Mouse (Mus musculus): ENCODE data around the gene Otop1. TPM values are rescaled to one million over a fixed set of nuclear protein-coding genes. Genes with fewer than 3 reads are reported as not detected.

Gene Otop1
- not detected in 2 replicates for polyA plus RNA-seq (2015; fragmentation: Nextera tagmentation; extraction: Ambion mirVana)

GRCm38 (mm10) chr5:38275771-38276170 is at the start of gene Otop1:
Gene Otop1 (plus strand): TSS chr5:38275972.
- Histone ChIP-seq H3K27me3 (ENCODE audit: control insufficient read depth, insufficient read depth, low read length) (peaks cover 39% of the 10 kb centered on the region), H3K4me1 (ENCODE audit: control insufficient read depth, insufficient read depth, low read length) (peaks cover 8% of the 10 kb centered on the region; the same call in 1 of the 2 replicates), H3K4me3 (replicated peaks; ENCODE audit: low read length) (no peak within 1 kb of the TSS), H3K9me3 (replicated peaks; ENCODE audit: control insufficient read depth, low read length) (no peaks in the 10 kb centered on the region), H3K9ac (ENCODE audit: low read length) (no peak within 1 kb of the TSS), H3K27ac (ENCODE audit: low read length) (no peak within 1 kb of the TSS), H3K36me3 (ENCODE audit: control insufficient read depth, insufficient read depth, low read length) (no peaks in the 10 kb centered on the region), H3K4me2 (ENCODE audit: low read depth, low read length) (no peak within 1 kb of the TSS)
- no peak for ATAC-seq (ENCODE audit: insufficient read depth, low FRiP score)
- WGBS = 11% methylated on average over 4 of the region's 4 CpGs

- no peak overlapping the region for H3K27ac ChIP-seq (ENCODE audit: low read length)
- no peak overlapping the region for H3K4me2 ChIP-seq (ENCODE audit: low read depth, low read length)
- H3K9me3 ChIP-seq (replicated peaks; ENCODE audit: control insufficient read depth, low read length) = no peaks in the 10 kb centered on the region
- peaks cover 13% of the 10 kb centered on the region; the same call in 1 of the 2 replicates for H3K36me3 ChIP-seq (ENCODE audit: control insufficient read depth, insufficient read depth, low read length)
- WGBS = 70% methylated on average over 4 of the region's 4 CpGs
- no peaks in the 10 kb centered on the region for H3K27me3 ChIP-seq (ENCODE audit: control insufficient read depth, insufficient read depth, low read length)
- no peaks in the 10 kb centered on the region for H3K4me1 ChIP-seq (ENCODE audit: control insufficient read depth, insufficient read depth, low read length)
- no peak overlapping the region for H3K4me3 ChIP-seq (replicated peaks; ENCODE audit: low read length)
- ATAC-seq (ENCODE audit: insufficient read depth, low FRiP score) = no peak
- no peak overlapping the region for H3K9ac ChIP-seq (ENCODE audit: low read length)
Measured at GRCm38 (mm10) chr5:38235422-38235821, 40.4 kb upstream of the Otop1 start.

GRCm38 (mm10) chr5:38236627-38237026 is 39.1 kb upstream of the Otop1 start:
- H3K4me2 ChIP-seq (ENCODE audit: low read depth, low read length) = no peak overlapping the region
- H3K4me3 ChIP-seq (replicated peaks; ENCODE audit: low read length) = no peak overlapping the region
- no peaks in the 10 kb centered on the region for H3K9me3 ChIP-seq (replicated peaks; ENCODE audit: control insufficient read depth, low read length)
- H3K9ac ChIP-seq (ENCODE audit: low read length) = no peak overlapping the region
- H3K4me1 ChIP-seq (ENCODE audit: control insufficient read depth, insufficient read depth, low read length) = no peaks in the 10 kb centered on the region
- no peak overlapping the region for H3K27ac ChIP-seq (ENCODE audit: low read length)
- H3K36me3 ChIP-seq (ENCODE audit: control insufficient read depth, insufficient read depth, low read length) = 0 out of 2 replicates have a peak, but pooled peaks cover 7% of the 10 kb centered on the region
- no peaks in the 10 kb centered on the region for H3K27me3 ChIP-seq (ENCODE audit: control insufficient read depth, insufficient read depth, low read length)
- no peak for ATAC-seq (ENCODE audit: insufficient read depth, low FRiP score)
- 89% methylated on average over 2 of the region's 2 CpGs for WGBS

- 34% methylated on average over 5 of the region's 5 CpGs for WGBS
- H3K4me3 ChIP-seq (replicated peaks; ENCODE audit: low read length) = no peak overlapping the region
- H3K27me3 ChIP-seq (ENCODE audit: control insufficient read depth, insufficient read depth, low read length) = no peaks in the 10 kb centered on the region
- no peak overlapping the region for H3K9ac ChIP-seq (ENCODE audit: low read length)
- H3K4me1 ChIP-seq (ENCODE audit: control insufficient read depth, insufficient read depth, low read length) = no peaks in the 10 kb centered on the region
- no peaks in the 10 kb centered on the region for H3K36me3 ChIP-seq (ENCODE audit: control insufficient read depth, insufficient read depth, low read length)
- no peak overlapping the region for H3K4me2 ChIP-seq (ENCODE audit: low read depth, low read length)
- H3K27ac ChIP-seq (ENCODE audit: low read length) = no peak overlapping the region
- ATAC-seq (ENCODE audit: insufficient read depth, low FRiP score) = peak; percentile 48; the same call in 1 of the 2 replicates
- no peaks in the 10 kb centered on the region for H3K9me3 ChIP-seq (replicated peaks; ENCODE audit: control insufficient read depth, low read length)
Measured at GRCm38 (mm10) chr5:38240727-38241472, 34.9 kb upstream of the Otop1 start.

GRCm38 (mm10) chr5:38241473-38241834 is 34.3 kb upstream of the Otop1 start:
- H3K27me3 ChIP-seq (ENCODE audit: control insufficient read depth, insufficient read depth, low read length) = no peaks in the 10 kb centered on the region
- H3K4me3 ChIP-seq (replicated peaks; ENCODE audit: low read length) = no peak overlapping the region
- no peak for ATAC-seq (ENCODE audit: insufficient read depth, low FRiP score)
- H3K27ac ChIP-seq (ENCODE audit: low read length) = no peak overlapping the region
- no peaks in the 10 kb centered on the region for H3K36me3 ChIP-seq (ENCODE audit: control insufficient read depth, insufficient read depth, low read length)
- no peak overlapping the region for H3K9ac ChIP-seq (ENCODE audit: low read length)
- 76% methylated on average over 3 of the region's 3 CpGs for WGBS
- H3K9me3 ChIP-seq (replicated peaks; ENCODE audit: control insufficient read depth, low read length) = no peaks in the 10 kb centered on the region
- no peak overlapping the region for H3K4me2 ChIP-seq (ENCODE audit: low read depth, low read length)
- no peaks in the 10 kb centered on the region for H3K4me1 ChIP-seq (ENCODE audit: control insufficient read depth, insufficient read depth, low read length)

- no peak for ATAC-seq (ENCODE audit: insufficient read depth, low FRiP score)
- H3K36me3 ChIP-seq (ENCODE audit: control insufficient read depth, insufficient read depth, low read length) = no peaks in the 10 kb centered on the region
- 81% methylated on average over 6 of the region's 6 CpGs for WGBS
Measured at GRCm38 (mm10) chr5:38241966-38242365, 33.8 kb upstream of the Otop1 start.

GRCm38 (mm10) chr5:38255195-38255594 is 20.6 kb upstream of the Otop1 start:
- Histone ChIP-seq H3K4me2 (ENCODE audit: low read depth, low read length) (no peak overlapping the region), H3K36me3 (ENCODE audit: control insufficient read depth, insufficient read depth, low read length) (no peaks in the 10 kb centered on the region), H3K4me1 (ENCODE audit: control insufficient read depth, insufficient read depth, low read length) (no peaks in the 10 kb centered on the region), H3K27me3 (ENCODE audit: control insufficient read depth, insufficient read depth, low read length) (no peaks in the 10 kb centered on the region), H3K9ac (ENCODE audit: low read length) (no peak overlapping the region), H3K9me3 (replicated peaks; ENCODE audit: control insufficient read depth, low read length) (no peaks in the 10 kb centered on the region), H3K4me3 (replicated peaks; ENCODE audit: low read length) (no peak overlapping the region), H3K27ac (ENCODE audit: low read length) (no peak overlapping the region)
- ATAC-seq (ENCODE audit: insufficient read depth, low FRiP score) = no peak
- 37% methylated on average over 4 of the region's 4 CpGs for WGBS

More at GRCm38 (mm10) chr5:38241966-38242365, 33.8 kb upstream of the Otop1 start:
- Histone ChIP-seq H3K27ac (ENCODE audit: low read length) (no peak overlapping the region), H3K4me1 (ENCODE audit: control insufficient read depth, insufficient read depth, low read length) (no peaks in the 10 kb centered on the region), H3K27me3 (ENCODE audit: control insufficient read depth, insufficient read depth, low read length) (no peaks in the 10 kb centered on the region), H3K4me2 (ENCODE audit: low read depth, low read length) (no peak overlapping the region), H3K9ac (ENCODE audit: low read length) (no peak overlapping the region), H3K9me3 (replicated peaks; ENCODE audit: control insufficient read depth, low read length) (no peaks in the 10 kb centered on the region), H3K4me3 (replicated peaks; ENCODE audit: low read length) (no peak overlapping the region)

- no peaks in the 10 kb centered on the region for H3K36me3 ChIP-seq (ENCODE audit: control insufficient read depth, insufficient read depth, low read length)
- no peak overlapping the region for H3K4me2 ChIP-seq (ENCODE audit: low read depth, low read length)
- 58% methylated on average over 3 of the region's 3 CpGs for WGBS
- no peak for ATAC-seq (ENCODE audit: insufficient read depth, low FRiP score)
- H3K4me1 ChIP-seq (ENCODE audit: control insufficient read depth, insufficient read depth, low read length) = no peaks in the 10 kb centered on the region
- no peak overlapping the region for H3K9ac ChIP-seq (ENCODE audit: low read length)
- no peaks in the 10 kb centered on the region for H3K27me3 ChIP-seq (ENCODE audit: control insufficient read depth, insufficient read depth, low read length)
- no peaks in the 10 kb centered on the region for H3K9me3 ChIP-seq (replicated peaks; ENCODE audit: control insufficient read depth, low read length)
- no peak overlapping the region for H3K27ac ChIP-seq (ENCODE audit: low read length)
- H3K4me3 ChIP-seq (replicated peaks; ENCODE audit: low read length) = no peak overlapping the region
Measured at GRCm38 (mm10) chr5:38255644-38256043, 20.1 kb upstream of the Otop1 start.

GRCm38 (mm10) chr5:38256551-38256950 is 19.2 kb upstream of the Otop1 start:
- 85% methylated on average over 1 of the region's 1 CpGs for WGBS
- H3K4me1 ChIP-seq (ENCODE audit: control insufficient read depth, insufficient read depth, low read length) = peaks cover 5% of the 10 kb centered on the region
- no peak overlapping the region for H3K4me3 ChIP-seq (replicated peaks; ENCODE audit: low read length)
- no peaks in the 10 kb centered on the region for H3K27me3 ChIP-seq (ENCODE audit: control insufficient read depth, insufficient read depth, low read length)
- H3K9ac ChIP-seq (ENCODE audit: low read length) = no peak overlapping the region
- no peak overlapping the region for H3K27ac ChIP-seq (ENCODE audit: low read length)
- no peak for ATAC-seq (ENCODE audit: insufficient read depth, low FRiP score)
- H3K9me3 ChIP-seq (replicated peaks; ENCODE audit: control insufficient read depth, low read length) = no peaks in the 10 kb centered on the region
- H3K4me2 ChIP-seq (ENCODE audit: low read depth, low read length) = no peak overlapping the region
- no peaks in the 10 kb centered on the region for H3K36me3 ChIP-seq (ENCODE audit: control insufficient read depth, insufficient read depth, low read length)
